Mouse (Mus musculus): Measurements from ENCODE around the gene Sp140.

DNA sequence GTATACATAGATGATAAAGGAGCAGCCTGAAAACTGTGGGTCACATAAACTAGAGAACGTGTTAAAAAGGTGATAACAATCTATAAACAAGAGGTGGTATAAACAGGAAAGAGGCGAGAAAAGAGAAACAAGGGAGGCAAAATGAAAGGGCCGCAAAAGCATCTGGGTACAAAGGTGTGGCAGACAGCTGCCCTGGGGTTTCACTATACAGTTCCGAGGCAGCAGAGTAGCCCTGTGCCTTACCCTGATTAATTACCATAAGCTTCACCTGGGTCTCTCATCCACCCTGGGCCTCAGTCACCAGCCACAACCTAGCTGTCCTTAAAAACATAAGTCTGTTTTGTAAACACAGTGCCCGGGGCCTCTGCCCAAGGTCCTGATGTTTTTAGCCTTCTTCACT lies 86.5 kb downstream of the Sp140 start:
- TF ChIP-seq CTCF (IDR thresholded peaks at IDR 0.05 in 2 of 3, conservative IDR thresholded peaks at IDR 0.05 in 1 of 3; ENCODE audit: control insufficient read depth in 1 of 3, insufficient read depth in 1 of 3, low read depth in 2 of 3, low read length in 3 of 3, poor library complexity in 1 of 3, severe bottlenecking in 1 of 3) (no peak), E2F4 (IDR thresholded peaks at IDR 0.05; ENCODE audit: borderline replicate concordance, low read depth, low read length) (no peak), JUND (IDR thresholded peaks at IDR 0.05; ENCODE audit: low read depth, low read length) (no peak), MAX (IDR thresholded peaks at IDR 0.05; ENCODE audit: low read length) (no peak), GABPA (IDR thresholded peaks at IDR 0.05; ENCODE audit: low read depth, low read length) (no peak), SIN3A (IDR thresholded peaks at IDR 0.05; ENCODE audit: low read length) (no peak), EP300 (IDR thresholded peaks at IDR 0.05; ENCODE audit: low read depth in 1 of 2, low read length in 2 of 2) (no peak)

All from MEL (cell line).